Mouse (Mus musculus) thymus, adult 2 months (tissue): Measurements from ENCODE around the gene Exosc6. TPM values are rescaled to one million over a fixed set of nuclear protein-coding genes. Genes with fewer than 3 reads are reported as not detected.
"Not testable (repeated sequence)": the region's sequence is repeated elsewhere in the genome, so short reads cannot be mapped to it uniquely, and the experiment has no call there.

ENCODE experiments used
- DNase-seq: peaks from one replicate; pipeline ENCODE4 v3.0.0; 2021
- H3K27ac ChIP-seq: fragments of 200-500 bp; 2 replicates; pipeline ENCODE4 v1.5.1; 2012; ENCODE audit warnings: low read length, control low read depth; ENCODE audit not compliant: control insufficient read depth, insufficient read depth
- H3K27me3 ChIP-seq: fragments of 200-500 bp; 2 replicates; pipeline ENCODE4 v1.6.1; 2012; ENCODE audit warnings: mild to moderate bottlenecking, low read length, moderate library complexity, mixed read lengths; ENCODE audit not compliant: control insufficient read depth, insufficient read depth
- H3K36me3 ChIP-seq: fragments of 200-500 bp; 2 replicates; pipeline ENCODE4 v1.6.1; 2012; ENCODE audit warnings: mild to moderate bottlenecking, low read length, moderate library complexity; ENCODE audit not compliant: control insufficient read depth, insufficient read depth
- H3K4me1 ChIP-seq: fragments of 200-500 bp; replicated peaks from 2 replicates; pipeline ENCODE4 v1.6.1; 2012; ENCODE audit warnings: low read length; ENCODE audit not compliant: control insufficient read depth, insufficient read depth
- H3K4me3 ChIP-seq: fragments of 200-500 bp; 2 replicates; pipeline ENCODE4 v1.5.1; 2012; ENCODE audit warnings: mild to moderate bottlenecking, low read length, control low read depth, moderate library complexity; ENCODE audit not compliant: control insufficient read depth, insufficient read depth
- CTCF ChIP-seq: fragments of 200-500 bp; IDR thresholded peaks from 2 replicates; pipeline ENCODE4 v1.5.1; 2012; ENCODE audit warnings: mild to moderate bottlenecking, control low read depth, low read length, moderate library complexity, borderline replicate concordance; ENCODE audit not compliant: control insufficient read depth, poor library complexity, insufficient read depth; ENCODE audit errors: extremely low read depth
- POLR2A ChIP-seq: fragments of 200-500 bp; IDR thresholded peaks from 2 replicates; pipeline ENCODE4 v1.6.1; 2012; ENCODE audit warnings: mild to moderate bottlenecking, low read length, control low read depth, moderate library complexity; ENCODE audit not compliant: control insufficient read depth, poor library complexity, insufficient read depth; ENCODE audit errors: extremely low read depth
- WGBS: fragments of 180-500 bp; shearing (Covaris S2); methylation state at CpG from one replicate; pipeline ENCODE4 v1.1.7; 2018; 5-methylcytosine and 5-hydroxymethylcytosine counted together
- polyA plus RNA-seq: library from polyadenylated mRNA; depleted of rRNA; stranded (reverse); fragments of >200 nt; gene quantifications from 2 replicates; pipeline ENCODE4 v1.2.3, GENCODE M21; 2012

Gene Exosc6
- polyA plus RNA-seq, 1 experiment: 38.7 TPM

DNA sequence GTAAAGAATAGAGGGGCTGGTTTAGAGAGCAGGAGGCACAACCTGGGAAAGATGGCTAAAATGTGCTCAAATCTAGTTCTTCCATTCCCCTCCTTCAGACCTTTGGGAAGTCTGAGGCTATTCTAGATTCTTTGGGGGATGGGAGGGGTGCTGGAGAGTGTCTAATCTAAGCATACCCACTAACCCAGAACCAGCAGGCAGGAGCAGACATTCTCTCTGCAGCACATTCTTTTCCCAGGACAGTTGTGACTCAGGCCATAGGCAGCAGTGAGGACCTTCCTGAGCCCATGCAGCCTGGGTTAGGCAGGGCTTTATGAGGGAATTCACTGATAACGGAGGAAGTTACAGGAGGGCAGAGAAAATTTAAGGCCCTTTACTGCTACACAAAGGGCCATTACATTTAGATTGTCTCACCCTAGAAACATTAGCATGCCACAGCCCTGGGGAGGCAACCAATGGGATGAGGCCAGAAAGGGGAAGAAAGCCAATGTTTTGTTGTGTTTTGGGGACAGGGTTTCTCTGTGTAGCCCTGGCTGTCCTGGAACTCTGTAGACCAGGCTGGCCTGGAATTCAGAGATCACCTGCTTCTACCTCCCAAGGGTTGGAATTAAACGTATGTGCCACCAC is 2.9 kb downstream of the Exosc6 start:
- H3K4me1 ChIP-seq: peaks cover 12% of the 10 kb centered on the region
- H3K4me3 ChIP-seq: no peak overlapping the region
- TF ChIP-seq CTCF: no peak
- no peak for TF ChIP-seq POLR2A
- WGBS: 94% methylated on average over 2 of the region's 2 CpGs
- H3K27me3 ChIP-seq: no peaks in the 10 kb centered on the region
- DNase-seq: no peak
- H3K27ac ChIP-seq: no peak overlapping the region
- H3K36me3 ChIP-seq: peaks cover 12% of the 10 kb centered on the region

DNA sequence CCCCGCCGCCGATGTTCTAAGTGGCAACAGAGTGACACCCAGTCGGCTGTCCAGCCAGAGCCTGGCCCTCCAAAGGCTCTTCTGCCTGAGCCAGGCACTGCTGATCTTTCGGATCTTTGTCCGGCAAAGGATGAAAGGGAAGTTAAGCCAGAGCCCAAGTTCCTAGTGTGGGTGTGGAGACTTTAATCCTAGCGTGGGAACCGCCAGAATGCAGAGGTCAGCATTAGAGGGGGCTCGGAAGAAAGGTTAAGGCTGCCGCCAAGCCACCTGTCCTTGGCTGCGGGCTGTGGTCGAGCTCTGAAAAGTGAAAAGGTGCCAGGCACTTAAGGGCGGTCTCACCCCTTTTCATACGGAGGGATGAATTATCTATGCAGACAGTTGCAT is 5.5 kb downstream of the Exosc6 start:
- no peak for DNase-seq
- WGBS: 1% methylated on average over 14 of the region's 14 CpGs
- peaks cover 12% of the 10 kb centered on the region for H3K4me1 ChIP-seq

DNA sequence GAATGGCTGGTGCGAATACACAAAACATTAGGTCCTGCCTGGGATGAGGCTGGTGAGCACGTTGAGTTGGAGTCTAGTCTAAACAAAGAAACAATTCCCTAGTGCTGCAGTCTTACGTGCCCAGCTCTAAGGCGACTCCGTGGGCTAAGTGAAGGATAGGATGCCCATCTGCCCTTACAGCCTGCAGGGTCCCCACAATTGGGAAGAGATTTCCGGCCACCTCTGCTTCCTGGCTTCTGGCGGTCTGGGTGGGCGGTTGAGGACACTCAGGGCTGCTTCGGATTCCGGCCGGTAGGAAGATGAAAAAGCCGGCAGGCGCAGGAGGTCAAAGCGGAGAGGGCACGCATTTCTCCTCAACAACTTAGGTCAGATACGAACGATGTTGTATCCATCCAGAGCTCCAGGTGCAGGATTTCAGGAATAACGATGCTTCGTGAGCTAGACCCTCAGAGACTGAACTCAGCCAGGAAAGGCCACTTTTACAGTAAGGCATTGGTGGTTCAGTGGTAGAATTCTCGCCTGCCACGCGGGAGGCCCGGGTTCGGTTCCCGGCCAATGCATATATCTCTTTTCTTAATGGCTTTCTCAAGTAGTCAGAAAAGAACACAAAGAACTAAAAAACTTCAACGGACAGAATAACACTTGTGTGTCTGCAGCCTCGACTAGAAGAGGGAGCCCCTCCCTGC is 6.1 kb downstream of the Exosc6 start:
- Histone ChIP-seq H3K4me3 (peak overlapping the region; percentile 91), H3K27me3 (no peaks in the 10 kb centered on the region), H3K36me3 (no peaks in the 10 kb centered on the region), H3K27ac (no peak overlapping the region), H3K4me1 (peaks cover 8% of the 10 kb centered on the region)
- under 1% methylated on average over 27 of the region's 27 CpGs for WGBS
- peak; percentile 86 for DNase-seq
- TF ChIP-seq POLR2A: no peak

More for the DNA sequence above, 5.5 kb downstream of the Exosc6 start:
- TF ChIP-seq CTCF (no peak), POLR2A (no peak)
- Histone ChIP-seq H3K27ac (no peak overlapping the region), H3K4me3 (peak overlapping the region; percentile 91), H3K36me3 (no peaks in the 10 kb centered on the region), H3K27me3 (no peaks in the 10 kb centered on the region)

DNA sequence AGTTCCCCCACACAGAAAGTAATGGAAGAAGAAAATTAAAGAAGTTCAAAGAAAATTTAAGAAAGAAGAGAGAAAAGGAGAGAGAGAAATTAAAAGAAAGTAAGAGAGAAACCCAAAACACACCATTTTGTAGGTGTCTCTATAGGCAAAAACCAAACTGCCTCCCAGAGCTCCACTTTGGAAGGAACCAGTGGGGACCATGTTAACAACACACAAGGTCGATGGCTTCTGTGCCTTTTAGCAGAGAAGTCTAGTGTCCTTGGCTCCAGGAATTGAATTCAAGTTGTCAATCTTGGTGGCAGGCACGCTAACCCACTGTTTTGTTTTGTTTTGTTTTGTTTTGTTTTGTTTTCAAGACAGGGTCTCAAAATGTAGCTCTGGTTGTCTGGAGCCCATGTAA is 6.8 kb downstream of the Exosc6 start:
- Histone ChIP-seq H3K4me1 (peaks cover 7% of the 10 kb centered on the region; the same call in 1 of the 2 replicates), H3K27me3 (no peaks in the 10 kb centered on the region), H3K36me3 (no peaks in the 10 kb centered on the region), H3K4me3 (no peak overlapping the region), H3K27ac (no peak overlapping the region)
- DNase-seq: no peak
- TF ChIP-seq POLR2A (no peak), CTCF (no peak)
- WGBS: 76% methylated on average over 2 of the region's 2 CpGs

DNA sequence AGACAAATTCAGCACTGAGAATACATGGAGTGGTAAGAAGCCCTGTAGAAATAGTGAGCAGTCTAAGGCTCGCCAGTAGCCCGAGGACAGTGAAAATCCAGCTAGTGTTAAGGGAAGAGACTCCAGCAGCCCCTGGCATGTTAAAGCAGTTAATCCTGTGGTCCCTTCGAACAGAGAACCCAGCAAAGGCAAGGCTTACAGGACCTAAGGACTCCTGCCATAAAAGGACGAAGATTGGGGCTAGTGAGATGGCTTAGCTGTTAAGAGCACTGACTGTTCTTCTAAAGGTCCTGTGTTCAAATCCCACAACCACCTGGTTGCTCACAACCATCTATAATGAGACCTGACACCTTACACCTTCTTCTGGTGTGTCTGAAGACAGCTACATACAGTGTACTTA is 10.2 kb downstream of the Exosc6 start:
- Histone ChIP-seq H3K27ac (no peak overlapping the region), H3K4me3 (no peak overlapping the region), H3K36me3 (no peaks in the 10 kb centered on the region), H3K27me3 (no peaks in the 10 kb centered on the region), H3K4me1 (peaks cover 7% of the 10 kb centered on the region; the same call in 1 of the 2 replicates)
- whole genome bisulfite sequencing: 71% methylated on average over 4 of the region's 4 CpGs
- TF ChIP-seq CTCF (no peak), POLR2A (no peak)
- no peak for DNase-seq

DNA sequence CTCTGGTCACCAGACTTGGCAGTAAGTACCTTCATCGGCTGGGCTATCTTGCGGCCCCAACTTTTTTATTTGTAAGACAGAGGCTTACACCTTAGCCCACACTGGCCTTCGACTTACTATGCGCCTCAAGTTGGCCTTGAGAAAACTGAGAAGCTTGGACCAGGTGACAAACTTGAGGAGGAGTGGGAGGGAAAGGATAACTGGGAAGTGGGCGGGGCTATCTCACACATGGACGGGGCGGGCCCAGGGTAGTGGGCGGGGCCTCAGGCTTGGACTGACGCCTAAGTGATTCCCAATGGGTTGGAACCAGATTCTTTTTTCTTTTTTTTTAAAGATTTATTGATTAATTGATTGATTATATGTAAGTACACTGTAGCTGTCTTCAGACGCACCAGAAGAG is 11.3 kb downstream of the Exosc6 start:
- no peak for TF ChIP-seq CTCF
- no peak for TF ChIP-seq POLR2A
- Histone ChIP-seq H3K36me3 (no peaks in the 10 kb centered on the region), H3K27me3 (no peaks in the 10 kb centered on the region), H3K4me1 (0 out of 2 replicates have a peak, but pooled peaks cover 2% of the 10 kb centered on the region), H3K4me3 (no peak overlapping the region), H3K27ac (no peak overlapping the region)
- 61% methylated on average over 10 of the region's 10 CpGs for WGBS
- no peak for DNase-seq

DNA sequence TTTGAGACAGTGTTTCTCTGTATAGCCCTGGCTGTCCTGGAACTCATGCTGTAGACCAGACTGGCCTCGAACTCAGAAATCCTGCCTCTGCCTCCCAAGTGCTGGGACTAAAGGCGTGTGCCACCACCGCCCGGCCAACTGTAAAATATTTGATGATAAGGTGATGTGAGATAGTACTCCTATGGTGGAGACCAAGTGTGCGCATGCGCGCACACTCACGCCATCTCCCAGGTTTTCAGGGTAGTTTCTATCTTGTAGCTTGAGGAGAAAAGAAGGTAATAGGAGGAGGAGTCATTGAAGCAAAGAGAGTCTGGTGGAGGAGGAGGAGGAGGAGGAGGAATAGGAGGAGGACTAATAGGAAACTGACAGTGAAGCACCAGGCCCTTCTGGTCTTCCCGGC is 12.5 kb downstream of the Exosc6 start:
- WGBS: 97% methylated on average over 9 of the region's 9 CpGs
- H3K4me1 ChIP-seq, H3K4me3 ChIP-seq, H3K27ac ChIP-seq, DNase-seq, H3K36me3 ChIP-seq, H3K27me3 ChIP-seq: not testable (repeated sequence)
